Mouse (Mus musculus) hindbrain, embryonic 12.5 days (tissue): ENCODE results near the gene Zfp36l2. TPM values are rescaled to one million over a fixed set of nuclear protein-coding genes. Genes with fewer than 3 reads are reported as not detected.

Source experiments
- ATAC-seq: fragments of 200-750 bp; cut with Nextera tagmentation; 2 replicates; pipeline ENCODE4 v1.8.0; 2017; ENCODE audit warnings: moderate TSS enrichment; ENCODE audit not compliant: low FRiP score
- H3K27ac ChIP-seq: fragments of 300-500 bp; sonication (generic); 2 replicates; pipeline ENCODE4 v1.5.1; 2016; ENCODE audit warnings: mild to moderate bottlenecking
- H3K27me3 ChIP-seq: fragments of 300-500 bp; sonication (generic); 2 replicates; pipeline ENCODE4 v1.6.1; 2016; ENCODE audit warnings: mild to moderate bottlenecking
- H3K36me3 ChIP-seq: fragments of 300-500 bp; sonication (generic); 2 replicates; pipeline ENCODE4 v1.6.1; 2016; ENCODE audit warnings: mild to moderate bottlenecking
- H3K4me1 ChIP-seq: fragments of 300-500 bp; sonication (generic); 2 replicates; pipeline ENCODE4 v1.6.1; 2016
- H3K4me2 ChIP-seq: fragments of 300-500 bp; sonication (generic); replicated peaks from 2 replicates; pipeline ENCODE4 v1.6.1; 2016; ENCODE audit warnings: mild to moderate bottlenecking
- H3K4me3 ChIP-seq: fragments of 300-500 bp; sonication (generic); 2 replicates; pipeline ENCODE4 v1.5.1; 2016; ENCODE audit warnings: mild to moderate bottlenecking
- H3K9ac ChIP-seq: fragments of 300-500 bp; sonication (generic); 2 replicates; pipeline ENCODE4 v1.6.1; 2016; ENCODE audit warnings: mild to moderate bottlenecking, moderate library complexity
- H3K9me3 ChIP-seq: fragments of 300-500 bp; sonication (generic); replicated peaks from 2 replicates; pipeline ENCODE4 v1.6.1; 2016; ENCODE audit warnings: mild to moderate bottlenecking
- WGBS: fragments of 180-500 bp; shearing (Covaris S2); methylation state at CpG from one replicate; pipeline ENCODE4 v1.1.7; 2016; 5-methylcytosine and 5-hydroxymethylcytosine counted together
- polyA plus RNA-seq: library from polyadenylated mRNA; unstranded; fragments of >200 nt; fragmentation: Nextera tagmentation; extraction: Ambion mirVana; gene quantifications from 2 replicates; pipeline ENCODE4 v1.2.1, GENCODE M21; 2016

Gene Zfp36l2
- polyA plus RNA-seq, 1 experiment from 2014 or later = 16.1 TPM

GRCm38 (mm10) chr17:84181502-84182310, 6.0 kb downstream of the Zfp36l2 start:
- H3K4me1 ChIP-seq = peaks cover 35% of the 10 kb centered on the region
- H3K36me3 ChIP-seq = 0 out of 2 replicates have a peak, but pooled peaks cover 3% of the 10 kb centered on the region
- 65% methylated on average over 18 of the region's 18 CpGs for WGBS
- no peak overlapping the region; the same call in 1 of the 2 replicates for H3K9ac ChIP-seq
- ATAC-seq = no peak
- H3K4me3 ChIP-seq = no peak overlapping the region
- 0 out of 2 replicates have a peak overlapping the region, but pooled peaks have one; percentile 6 for H3K4me2 ChIP-seq
- H3K27me3 ChIP-seq = peaks cover 12% of the 10 kb centered on the region
- peak overlapping the region; percentile 57 for H3K27ac ChIP-seq
- 0 out of 2 replicates have a peak, but pooled peaks cover 4% of the 10 kb centered on the region for H3K9me3 ChIP-seq

- peaks cover 7% of the 10 kb centered on the region; the same call in 1 of the 2 replicates for H3K27me3 ChIP-seq
- no peak overlapping the region for H3K4me3 ChIP-seq
- peaks cover 35% of the 10 kb centered on the region for H3K4me1 ChIP-seq
- 0 out of 2 replicates have a peak, but pooled peaks cover 4% of the 10 kb centered on the region for H3K9me3 ChIP-seq
- no peak for ATAC-seq
- no peak overlapping the region for H3K9ac ChIP-seq
- H3K36me3 ChIP-seq = 0 out of 2 replicates have a peak, but pooled peaks cover under 1% of the 10 kb centered on the region
- H3K27ac ChIP-seq = no peak overlapping the region
- no peak overlapping the region for H3K4me2 ChIP-seq
- WGBS = 38% methylated on average over 11 of the region's 11 CpGs
Measured at GRCm38 (mm10) chr17:84180715-84181501, 6.8 kb downstream of the Zfp36l2 start.

- ATAC-seq = no peak
- Histone ChIP-seq H3K27me3 (peaks cover 6% of the 10 kb centered on the region; the same call in 1 of the 2 replicates), H3K27ac (no peak overlapping the region), H3K9me3 (peaks cover 13% of the 10 kb centered on the region), H3K4me2 (no peak overlapping the region), H3K4me3 (no peak overlapping the region), H3K9ac (no peak overlapping the region), H3K36me3 (no peaks in the 10 kb centered on the region), H3K4me1 (peaks cover 35% of the 10 kb centered on the region)
- 82% methylated on average over 4 of the region's 4 CpGs for WGBS
Measured at GRCm38 (mm10) chr17:84179973-84180365, 7.8 kb downstream of the Zfp36l2 start.

GRCm38 (mm10) chr17:84179026-84179972, 8.4 kb downstream of the Zfp36l2 start:
- WGBS = 84% methylated on average over 17 of the region's 17 CpGs
- ATAC-seq = no peak
- Histone ChIP-seq H3K4me3 (no peak overlapping the region), H3K27ac (no peak overlapping the region), H3K9ac (no peak overlapping the region), H3K4me1 (peaks cover 35% of the 10 kb centered on the region), H3K36me3 (no peaks in the 10 kb centered on the region), H3K9me3 (peaks cover 13% of the 10 kb centered on the region), H3K4me2 (no peak overlapping the region), H3K27me3 (peaks cover 6% of the 10 kb centered on the region; the same call in 1 of the 2 replicates)

- Histone ChIP-seq H3K9me3 (peaks cover 13% of the 10 kb centered on the region), H3K4me1 (peaks cover 23% of the 10 kb centered on the region), H3K27me3 (peaks cover 6% of the 10 kb centered on the region; the same call in 1 of the 2 replicates), H3K9ac (no peak overlapping the region), H3K27ac (no peak overlapping the region), H3K4me2 (no peak overlapping the region), H3K36me3 (no peaks in the 10 kb centered on the region), H3K4me3 (no peak overlapping the region)
- no peak for ATAC-seq
- 17% methylated on average over 8 of the region's 8 CpGs for WGBS
Measured at GRCm38 (mm10) chr17:84177481-84177880, 10.3 kb downstream of the Zfp36l2 start.

GRCm38 (mm10) chr17:84176446-84176845, 11.3 kb downstream of the Zfp36l2 start:
- Histone ChIP-seq H3K9me3 (peaks cover 10% of the 10 kb centered on the region), H3K36me3 (no peaks in the 10 kb centered on the region), H3K9ac (no peak overlapping the region), H3K27me3 (no peaks in the 10 kb centered on the region), H3K4me1 (peaks cover 14% of the 10 kb centered on the region), H3K4me2 (no peak overlapping the region), H3K27ac (no peak overlapping the region), H3K4me3 (no peak overlapping the region)
- ATAC-seq = no peak
- WGBS = 91% methylated on average over 7 of the region's 7 CpGs

GRCm38 (mm10) chr17:84175196-84175595, 12.6 kb downstream of the Zfp36l2 start:
- Histone ChIP-seq H3K9me3 (peaks cover 9% of the 10 kb centered on the region), H3K27me3 (no peaks in the 10 kb centered on the region), H3K4me2 (no peak overlapping the region), H3K36me3 (no peaks in the 10 kb centered on the region), H3K4me3 (no peak overlapping the region), H3K4me1 (0 out of 2 replicates have a peak, but pooled peaks cover 4% of the 10 kb centered on the region), H3K9ac (no peak overlapping the region), H3K27ac (no peak overlapping the region)
- no peak for ATAC-seq
- 96% methylated on average over 17 of the region's 17 CpGs for WGBS

GRCm38 (mm10) chr17:84167377-84167776, 20.4 kb downstream of the Zfp36l2 start:
- no peak overlapping the region for H3K9ac ChIP-seq
- H3K4me1 ChIP-seq = no peaks in the 10 kb centered on the region
- 93% methylated on average over 3 of the region's 4 CpGs for WGBS
- H3K36me3 ChIP-seq = no peaks in the 10 kb centered on the region
- no peak overlapping the region for H3K4me3 ChIP-seq
- no peak overlapping the region for H3K4me2 ChIP-seq
- no peaks in the 10 kb centered on the region for H3K9me3 ChIP-seq
- H3K27ac ChIP-seq = no peak overlapping the region
- no peaks in the 10 kb centered on the region for H3K27me3 ChIP-seq
- no peak for ATAC-seq

- Histone ChIP-seq H3K9me3 (no peaks in the 10 kb centered on the region), H3K36me3 (no peaks in the 10 kb centered on the region), H3K4me3 (no peak overlapping the region)
Measured at GRCm38 (mm10) chr17:84166135-84166860, 21.4 kb downstream of the Zfp36l2 start.

GRCm38 (mm10) chr17:84165735-84166134, 22.0 kb downstream of the Zfp36l2 start:
- H3K27ac ChIP-seq = no peak overlapping the region
- no peak overlapping the region for H3K4me2 ChIP-seq
- H3K9me3 ChIP-seq = no peaks in the 10 kb centered on the region
- 90% methylated on average over 3 of the region's 3 CpGs for WGBS
- peaks cover 6% of the 10 kb centered on the region for H3K4me1 ChIP-seq
- no peak for ATAC-seq
- no peak overlapping the region for H3K9ac ChIP-seq
- H3K36me3 ChIP-seq = no peaks in the 10 kb centered on the region
- no peak overlapping the region for H3K4me3 ChIP-seq
- no peaks in the 10 kb centered on the region for H3K27me3 ChIP-seq

More at GRCm38 (mm10) chr17:84166135-84166860, 21.4 kb downstream of the Zfp36l2 start:
- Histone ChIP-seq H3K4me2 (no peak overlapping the region), H3K27ac (no peak overlapping the region), H3K4me1 (peaks cover 3% of the 10 kb centered on the region), H3K9ac (no peak overlapping the region), H3K27me3 (no peaks in the 10 kb centered on the region)
- WGBS = 89% methylated on average over 9 of the region's 9 CpGs
- no peak for ATAC-seq

- H3K4me2 ChIP-seq = no peak overlapping the region
- H3K9me3 ChIP-seq = no peaks in the 10 kb centered on the region
- H3K4me3 ChIP-seq = no peak overlapping the region
- H3K27ac ChIP-seq = no peak overlapping the region
- no peaks in the 10 kb centered on the region for H3K36me3 ChIP-seq
- peaks cover 6% of the 10 kb centered on the region for H3K4me1 ChIP-seq
- WGBS = 86% methylated on average over 8 of the region's 8 CpGs
- no peak for ATAC-seq
- no peak overlapping the region for H3K9ac ChIP-seq
- H3K27me3 ChIP-seq = no peaks in the 10 kb centered on the region
Measured at GRCm38 (mm10) chr17:84164146-84164545, 23.6 kb downstream of the Zfp36l2 start.
